Mouse (Mus musculus) MEL (cell line): Measurements from ENCODE around the gene Rbm25.

Experiments used
- MEF2A ChIP-seq: IDR thresholded peaks from 2 replicates; pipeline ENCODE4 v1.6.1; 2014; ENCODE audit warnings: low read depth, mild to moderate bottlenecking, inconsistent platforms, low read length, improper control_type of control experiment; ENCODE audit not compliant: poor library complexity, insufficient replicate concordance, severe bottlenecking; ENCODE audit errors: extremely low read depth
- POLR2A ChIP-seq, 2 experiments: IDR thresholded peaks; 2 replicates each; pipeline ENCODE4 v1.6.1; 2011 to 2012; ENCODE audit warnings: low read length in 2 of 2, mild to moderate bottlenecking in 2 of 2, control low read depth in 1 of 2, improper control_type of control experiment in 1 of 2, low read depth in 1 of 2, moderate library complexity in 1 of 2; ENCODE audit not compliant: control insufficient read depth in 1 of 2, insufficient read depth in 1 of 2, poor library complexity in 1 of 2

- TF ChIP-seq MEF2A (no peak), POLR2A (IDR thresholded peaks at IDR 0.05; ENCODE audit: control insufficient read depth in 1 of 2, insufficient read depth in 1 of 2, low read depth in 1 of 2, low read length in 2 of 2, poor library complexity in 1 of 2) (no peak)
Measured at GRCm38 (mm10) chr12:83732225-83732624, 101.2 kb downstream of the Rbm25 start.
